Mouse (Mus musculus) myocyte (in vitro differentiated cells): ENCODE measurements around the gene S1pr5.

ENCODE experiments used
- E2F4 ChIP-seq: IDR thresholded peaks from one replicate; pipeline ENCODE4 v1.6.1; 2011; ENCODE audit warnings: mild to moderate bottlenecking, control low read depth, moderate library complexity; ENCODE audit not compliant: insufficient read depth
- POLR2A ChIP-seq: IDR thresholded peaks from one replicate; pipeline ENCODE4 v1.6.1; 2011; ENCODE audit warnings: low read depth, mild to moderate bottlenecking, control low read depth, moderate library complexity; ENCODE audit not compliant: insufficient read length
- POLR2AphosphoS2 ChIP-seq: IDR thresholded peaks from one replicate; pipeline ENCODE4 v1.6.1; 2011; ENCODE audit warnings: low read depth, control low read depth; ENCODE audit not compliant: insufficient read length

DNA sequence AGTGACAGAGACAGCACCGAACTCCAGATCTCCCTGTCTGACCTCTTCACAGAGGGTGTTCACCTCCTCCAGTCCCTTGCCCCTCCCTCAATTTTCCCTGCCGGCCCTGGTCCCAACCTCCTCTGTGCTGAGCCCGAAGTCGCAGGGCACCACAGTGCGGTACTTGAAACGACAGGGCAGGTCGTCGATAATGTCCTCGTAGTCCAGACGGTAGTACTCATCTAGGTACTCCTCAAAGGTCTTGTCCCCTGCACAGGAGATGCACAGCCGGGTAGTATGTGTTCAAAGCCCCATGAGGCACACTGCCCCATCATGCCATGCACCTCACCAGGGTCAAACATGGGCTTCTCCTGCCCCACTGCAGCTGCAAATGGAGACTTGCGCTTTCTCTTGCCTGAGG, 27.5 kb upstream of the S1pr5 start:
- TF ChIP-seq POLR2AphosphoS2 (no peak), POLR2A (no peak), E2F4 (no peak)
